Mouse (Mus musculus): ENCODE data around the gene Azin2.

Azin2 gene

GRCm38 (mm10) chr4:128896667-128897066 is 65.6 kb downstream of the Azin2 start:
- DNase-seq (ENCODE audit: low read depth, low spot score): no peak

GRCm38 (mm10) chr4:128895841-128896240 is 66.4 kb downstream of the Azin2 start:
- DNase-seq (ENCODE audit: low read depth, low spot score): no peak

- DNase-seq (ENCODE audit: low read depth, low spot score): no peak
Measured at GRCm38 (mm10) chr4:128894112-128894511, 68.1 kb downstream of the Azin2 start.

- DNase-seq (ENCODE audit: low read depth, low spot score): no peak
Measured at GRCm38 (mm10) chr4:128892188-128892587, 70.1 kb downstream of the Azin2 start.

- no peak for DNase-seq (ENCODE audit: low read depth, low spot score)
Measured at GRCm38 (mm10) chr4:128891746-128892145, 70.5 kb downstream of the Azin2 start.

- no peak for DNase-seq (ENCODE audit: low read depth, low spot score)
Measured at GRCm38 (mm10) chr4:128891157-128891556, 71.1 kb downstream of the Azin2 start.

- no peak for DNase-seq (ENCODE audit: low read depth, low spot score)
Measured at GRCm38 (mm10) chr4:128889752-128890630, 72.3 kb downstream of the Azin2 start.

- DNase-seq (ENCODE audit: low read depth, low spot score): no peak
Measured at GRCm38 (mm10) chr4:128888436-128888990, 73.7 kb downstream of the Azin2 start.

- no peak for DNase-seq (ENCODE audit: low read depth, low spot score)
Measured at GRCm38 (mm10) chr4:128887641-128888091, 74.6 kb downstream of the Azin2 start.

- no peak for DNase-seq (ENCODE audit: low read depth, low spot score)
Measured at GRCm38 (mm10) chr4:128887026-128887425, 75.2 kb downstream of the Azin2 start.

GRCm38 (mm10) chr4:128886571-128886970 is 75.7 kb downstream of the Azin2 start:
- no peak for DNase-seq (ENCODE audit: low read depth, low spot score)

- no peak for DNase-seq (ENCODE audit: low read depth, low spot score)
Measured at GRCm38 (mm10) chr4:128885540-128885939, 76.7 kb downstream of the Azin2 start.

GRCm38 (mm10) chr4:128884711-128885095 is 77.5 kb downstream of the Azin2 start:
- DNase-seq (ENCODE audit: low read depth, low spot score): no peak

- no peak for DNase-seq (ENCODE audit: low read depth, low spot score)
Measured at GRCm38 (mm10) chr4:128883801-128884710, 78.2 kb downstream of the Azin2 start.

GRCm38 (mm10) chr4:128883379-128883781 is 78.9 kb downstream of the Azin2 start, which contains the start of gene Trim62:
TSS of gene Trim62 (plus strand) at chr4:128883580.
- no peak for DNase-seq (ENCODE audit: low read depth, low spot score)
